Mouse (Mus musculus): ENCODE data around the gene Cyb561.

GRCm38 (mm10) chr11:105978634-105979033 is 25.5 kb upstream of the Cyb561 start:
- no peak for TF ChIP-seq CTCF (IDR thresholded peaks at IDR 0.05; ENCODE audit: control insufficient read depth, insufficient read depth, insufficient read length)
- TF ChIP-seq MYOD1 (IDR thresholded peaks at IDR 0.05; ENCODE audit: control insufficient read depth, insufficient read length, low read depth): no peak
